Mouse (Mus musculus): ENCODE data around the gene Krt35.

The Krt35 gene

GRCm38 (mm10) chr11:100096141-100096540 lies at the start of gene Krt35:
TSS of gene Krt35 (minus strand) at chr11:100096241.
- no peak for DNase-seq (ENCODE audit: low spot score)

DNA sequence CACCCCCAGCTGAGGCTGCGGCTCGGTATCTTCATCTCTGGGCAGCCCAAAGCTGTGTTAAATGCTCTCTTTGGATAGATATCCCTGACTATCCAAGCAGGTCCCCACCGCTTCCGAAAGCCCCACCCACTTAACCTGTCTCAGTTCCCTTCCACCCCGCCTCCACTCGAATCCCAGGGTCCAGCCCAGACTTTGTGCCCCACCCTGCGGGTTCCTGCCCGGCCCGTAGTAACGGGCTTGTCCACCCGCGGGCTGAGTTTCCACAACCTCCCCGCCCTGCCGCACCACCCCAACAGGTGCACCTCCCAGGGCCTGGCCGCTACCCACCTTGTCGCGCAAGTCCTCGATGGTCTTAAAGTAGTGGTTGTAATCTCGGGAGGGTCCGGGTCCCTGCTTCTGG lies 49.1 kb upstream of the Krt35 start:
- DNase-seq (ENCODE audit: low spot score), result peak; percentile 69

DNA sequence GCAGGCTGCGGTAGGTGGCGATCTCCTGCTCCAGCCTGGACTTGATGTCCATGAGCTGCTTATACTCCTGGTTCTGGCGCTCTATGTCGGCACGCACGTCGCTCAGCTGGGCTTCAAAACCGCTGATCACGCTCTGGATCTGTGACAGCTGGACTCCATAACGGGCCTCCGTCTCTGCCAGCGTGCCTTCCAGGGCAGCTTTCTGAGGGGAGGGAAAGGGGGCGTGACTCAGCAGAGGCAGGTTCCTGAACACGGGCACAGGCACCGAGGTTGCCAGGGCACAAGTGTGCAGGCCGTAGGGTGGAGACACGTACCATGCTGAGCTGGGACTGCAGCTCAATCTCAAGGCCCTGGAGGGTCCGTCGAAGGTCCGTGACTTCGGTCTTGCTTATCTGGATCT lies 44.9 kb upstream of the Krt35 start:
- DNase-seq (ENCODE audit: low spot score), result no peak

DNA sequence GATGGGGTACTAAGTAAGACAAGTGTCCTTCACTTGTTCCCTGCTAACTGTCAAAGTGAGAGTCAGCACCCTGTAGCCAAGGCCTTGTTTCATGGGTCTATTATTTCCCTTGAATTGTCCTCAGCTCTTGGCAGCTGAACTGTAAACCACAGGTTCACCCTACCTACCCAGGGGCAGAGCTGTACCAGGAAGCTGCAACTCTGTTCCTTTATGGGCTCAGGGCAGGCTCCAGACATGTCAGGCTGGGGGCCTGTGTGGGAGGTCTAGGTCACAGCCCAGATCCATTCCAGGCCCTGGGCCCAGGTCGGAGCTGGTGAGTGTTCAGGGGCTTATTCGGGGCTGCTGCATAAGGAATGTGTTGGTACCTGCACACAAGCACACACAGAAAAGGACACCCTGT lies 43.4 kb upstream of the Krt35 start:
- DNase-seq (ENCODE audit: low spot score), result no peak

DNA sequence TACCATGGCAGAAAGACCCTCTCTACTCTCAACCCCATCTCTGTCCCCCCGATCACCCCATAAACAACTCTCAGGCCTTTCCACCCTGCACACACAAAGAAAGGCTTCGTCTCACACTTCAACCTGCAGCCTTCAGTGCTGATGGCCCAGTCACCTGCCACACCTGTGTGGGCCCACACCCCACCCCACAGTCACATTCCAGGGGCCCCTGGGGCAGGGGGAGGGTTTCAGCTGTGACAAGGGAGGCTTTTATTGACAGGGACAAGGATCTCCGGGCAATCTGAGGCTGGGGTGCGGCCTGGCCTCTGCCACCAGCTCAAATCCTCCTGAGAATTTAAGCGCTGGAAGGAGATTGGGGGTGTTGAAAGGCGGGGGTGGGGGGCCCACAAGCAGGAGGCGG lies 42.8 kb upstream of the Krt35 start:
- no peak for DNase-seq (ENCODE audit: low spot score)

GRCm38 (mm10) chr11:100137693-100138092 lies 41.7 kb upstream of the Krt35 start:
- DNase-seq (ENCODE audit: low spot score), result no peak

DNA sequence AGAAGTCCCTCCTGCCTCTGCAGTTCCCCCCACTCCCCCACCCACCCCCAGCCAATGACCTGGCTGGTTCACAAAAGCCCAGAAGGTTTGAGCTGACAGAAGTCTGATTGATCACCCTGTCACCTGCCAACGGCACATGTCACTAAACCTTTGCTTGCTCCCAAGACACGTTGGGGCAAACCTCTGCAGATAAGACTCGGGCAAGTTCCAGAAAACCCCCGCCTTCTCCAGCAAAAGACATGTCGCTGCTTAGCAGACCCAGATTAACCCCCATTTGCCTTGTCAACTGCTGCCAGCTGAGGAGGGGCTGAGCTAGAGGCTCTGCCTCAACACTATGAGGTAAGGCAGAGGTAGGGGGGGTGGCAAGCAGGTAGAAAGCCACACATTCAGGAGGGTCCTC lies 40.5 kb upstream of the Krt35 start:
- DNase-seq (ENCODE audit: low spot score), result no peak

GRCm38 (mm10) chr11:100135731-100136130 lies 39.7 kb upstream of the Krt35 start, which contains the start of gene Krt15:
TSS of gene Krt15 (minus strand) at chr11:100135928.
- DNase-seq (ENCODE audit: low spot score), result no peak

GRCm38 (mm10) chr11:100124901-100125300 lies 28.9 kb upstream of the Krt35 start:
- no peak for DNase-seq (ENCODE audit: low spot score)

GRCm38 (mm10) chr11:100121466-100121865 lies 25.4 kb upstream of the Krt35 start, which contains the start of gene Krt13:
TSS of gene Krt13 (minus strand) at chr11:100121566.
- DNase-seq (ENCODE audit: low spot score), result no peak

- DNase-seq (ENCODE audit: low spot score), result no peak
Measured at GRCm38 (mm10) chr11:100120331-100120730, 24.3 kb upstream of the Krt35 start.

GRCm38 (mm10) chr11:100113742-100114029 lies 17.6 kb upstream of the Krt35 start:
- DNase-seq (ENCODE audit: low spot score), result peak; percentile 41

DNA sequence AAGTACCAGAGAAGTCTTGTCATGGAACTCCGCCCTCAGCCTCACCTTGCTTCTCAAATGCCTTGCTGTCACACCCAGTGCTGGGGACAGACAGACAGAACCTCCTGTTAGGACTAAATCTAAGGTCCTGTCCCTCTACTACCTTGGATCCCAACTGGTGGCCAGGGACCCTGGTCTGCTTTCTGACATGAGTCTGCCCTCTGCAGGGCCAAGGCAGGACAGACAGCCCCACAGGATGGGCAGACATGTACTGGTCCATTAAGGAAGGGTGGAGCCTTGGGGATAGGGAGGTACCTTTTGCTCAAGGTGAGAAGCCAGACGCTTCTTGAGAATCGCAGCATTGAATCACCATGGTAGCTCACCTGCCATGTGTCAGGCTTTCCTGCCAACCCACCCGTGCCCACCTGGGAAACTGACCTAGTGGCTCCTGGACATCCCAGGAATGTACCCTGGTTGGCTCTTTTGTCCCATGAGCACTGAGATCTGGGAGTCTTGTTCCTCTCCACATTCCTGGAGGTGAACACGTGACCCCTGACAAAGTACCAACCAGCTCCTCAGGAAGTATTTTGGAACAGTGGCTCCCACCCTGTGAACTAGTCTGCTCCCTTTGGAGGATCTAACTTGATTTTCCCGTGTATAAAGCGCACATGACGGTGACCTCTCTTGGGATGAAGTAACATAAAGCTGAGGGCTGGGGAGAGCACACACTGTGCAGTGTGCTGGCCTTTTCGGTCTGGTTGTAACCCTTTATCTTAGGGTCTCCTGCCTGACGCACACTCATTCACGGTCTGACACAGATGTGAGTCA lies 17.1 kb upstream of the Krt35 start:
- DNase-seq (ENCODE audit: low spot score), result no peak

- DNase-seq (ENCODE audit: low spot score), result no peak
Measured at GRCm38 (mm10) chr11:100105576-100106122, 9.6 kb upstream of the Krt35 start, which contains the start of gene Krt36. TSS of gene Krt36 (minus strand) at chr11:100105626.

DNA sequence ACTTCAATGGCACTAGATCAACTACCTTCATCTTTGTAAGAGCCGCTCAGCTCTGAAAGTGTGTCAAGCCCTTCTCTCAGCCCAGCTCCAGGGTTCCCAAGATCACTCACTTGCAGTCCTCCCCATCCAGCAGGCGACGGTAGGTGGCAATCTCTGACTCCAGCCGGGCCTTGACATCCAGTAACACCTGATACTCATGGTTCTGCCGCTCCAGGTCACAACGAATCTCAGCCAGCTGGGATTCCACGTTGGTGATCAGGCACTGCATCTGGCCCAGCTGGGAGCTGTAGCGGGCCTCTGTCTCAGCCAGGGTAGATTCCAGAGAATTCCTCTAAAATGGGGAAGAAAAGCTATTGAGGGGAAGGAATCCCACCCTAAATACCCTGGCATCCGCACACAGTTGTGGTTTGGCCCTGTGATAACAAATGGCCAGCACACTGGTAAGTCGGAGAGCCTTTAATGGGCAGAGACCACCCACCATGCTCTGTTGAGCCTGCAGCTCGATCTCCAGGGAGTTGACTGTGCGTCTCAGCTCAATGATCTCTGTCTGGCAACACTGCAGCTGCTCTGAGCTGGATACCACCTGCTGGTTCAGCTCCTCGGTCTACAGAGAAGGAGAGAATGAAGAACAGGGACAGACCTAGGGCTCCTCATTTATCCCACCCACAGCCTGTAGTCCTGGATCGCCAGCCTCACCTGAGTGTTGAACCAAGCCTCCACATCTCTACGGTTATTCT lies 6.8 kb upstream of the Krt35 start:
- DNase-seq (ENCODE audit: low spot score), result no peak

DNA sequence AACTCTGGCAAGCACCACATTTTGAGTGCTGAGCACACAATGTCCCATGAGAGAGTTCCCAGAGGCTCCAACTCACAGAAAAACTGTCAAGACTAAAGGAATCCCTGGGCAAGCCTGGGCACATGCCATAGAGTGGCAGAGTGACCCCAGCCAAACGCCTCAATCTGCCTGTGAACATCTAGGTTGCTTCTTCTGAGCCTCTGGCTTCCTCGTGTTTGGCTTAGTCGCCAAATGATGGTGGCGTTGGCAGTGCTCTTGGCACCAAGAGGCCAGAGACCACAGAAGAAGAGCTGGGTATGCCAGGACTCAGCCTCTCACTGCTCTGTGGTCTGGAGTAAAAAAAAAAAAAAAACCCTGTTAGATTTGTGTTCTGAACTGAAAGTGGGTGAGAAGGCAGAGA lies 4.3 kb upstream of the Krt35 start:
- no peak for DNase-seq (ENCODE audit: low spot score)

DNA sequence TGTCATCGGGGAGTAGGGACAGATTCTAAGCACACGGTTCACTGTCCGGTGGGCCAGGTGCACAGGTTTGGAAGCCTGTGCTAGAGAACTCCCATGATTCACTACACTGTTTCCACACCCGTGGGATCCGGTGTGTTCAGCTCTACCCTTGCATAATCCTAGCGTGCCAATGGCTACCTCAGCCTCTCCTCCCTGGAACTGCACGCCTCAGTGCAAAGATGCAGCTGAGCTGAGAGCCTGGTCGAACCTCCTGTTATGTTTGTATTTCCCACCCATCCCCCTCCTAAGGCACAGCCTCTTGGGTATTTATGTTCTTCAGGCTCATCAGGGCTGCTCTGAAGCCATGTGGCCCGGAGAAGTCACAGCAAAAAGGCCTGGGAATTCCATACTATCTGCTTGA lies 1.8 kb upstream of the Krt35 start:
- DNase-seq (ENCODE audit: low spot score), result peak; percentile 7

GRCm38 (mm10) chr11:100088378-100089025 lies 7.5 kb downstream of the Krt35 start:
- DNase-seq (ENCODE audit: low spot score), result no peak

DNA sequence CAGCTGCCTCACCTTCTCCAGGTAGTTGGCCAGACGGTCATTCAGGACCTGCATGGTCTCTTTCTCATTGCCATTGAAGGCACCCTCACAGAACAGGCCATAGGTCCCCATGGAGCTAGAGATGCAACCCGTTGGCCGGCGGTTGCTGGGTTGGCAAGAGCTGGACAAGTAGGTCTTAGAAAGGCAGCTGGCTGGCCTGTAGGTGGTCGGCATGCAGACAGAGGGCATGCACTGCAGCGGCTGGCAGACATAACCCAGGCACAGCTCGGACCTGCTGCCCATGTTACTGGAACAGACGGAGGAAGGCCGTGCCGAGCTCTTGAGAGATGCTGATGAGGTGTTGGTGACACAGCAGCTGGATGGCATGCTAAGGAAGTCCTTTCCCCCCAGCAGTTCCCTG lies 8.2 kb downstream of the Krt35 start, which contains the start of gene Krt32:
Gene Krt32, minus strand, starts transcription at position 366 of the 400 bp plus-strand sequence.
- no peak for DNase-seq (ENCODE audit: low spot score)

DNA sequence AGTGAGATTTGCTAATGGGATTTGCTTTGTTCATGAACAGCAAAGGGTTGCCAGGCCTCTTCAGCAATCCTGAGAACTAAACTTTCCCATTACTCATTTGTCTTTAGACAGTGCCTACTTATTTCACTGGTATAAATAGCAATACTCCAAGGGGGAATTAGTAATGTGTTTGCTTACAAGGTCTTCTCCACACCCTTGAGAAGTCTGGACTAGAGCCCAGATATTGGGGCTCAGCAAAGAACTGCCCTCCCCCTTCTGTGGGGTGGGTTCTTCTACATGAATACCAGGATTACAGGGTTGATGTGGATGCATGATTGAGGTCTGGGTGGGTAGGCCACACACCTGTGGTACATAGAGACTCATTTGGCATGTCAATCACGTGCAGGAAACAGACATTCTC lies 22.2 kb downstream of the Krt35 start:
- no peak for DNase-seq (ENCODE audit: low spot score)

DNA sequence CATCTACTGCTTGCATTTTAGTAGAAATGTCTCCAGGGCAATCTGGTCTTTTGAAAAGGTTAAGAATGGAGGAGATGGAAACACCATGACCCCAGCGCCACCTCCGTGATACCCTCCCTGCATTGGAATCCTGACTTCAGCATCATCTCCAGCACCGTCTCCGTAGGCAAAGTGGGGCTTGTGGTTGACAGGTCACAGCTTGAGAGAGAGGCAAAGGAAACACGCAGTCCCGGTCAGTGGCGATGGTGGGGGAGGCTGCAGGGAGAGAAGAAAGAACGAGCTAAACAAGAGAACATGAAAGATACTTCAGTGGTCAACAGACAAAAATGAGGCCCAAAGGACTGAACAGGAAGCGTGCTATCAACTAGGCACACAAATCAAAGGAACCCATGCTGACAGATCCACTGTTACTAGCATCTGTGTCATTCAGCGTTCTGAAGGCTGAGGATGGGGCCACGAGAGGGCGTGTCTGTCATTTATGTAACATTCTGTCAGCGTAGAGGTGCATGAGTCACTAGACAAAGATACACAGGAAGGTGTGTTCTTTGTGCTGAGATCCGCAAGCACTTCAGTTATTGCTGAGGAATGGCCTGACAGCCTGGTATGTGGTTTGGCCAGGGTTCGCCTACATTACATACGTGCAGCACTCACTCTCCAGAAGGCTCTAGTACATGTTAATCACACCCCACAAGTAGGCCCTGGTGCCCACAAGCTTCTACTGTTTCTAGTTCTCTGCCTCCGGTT lies 28.6 kb downstream of the Krt35 start:
- no peak for DNase-seq (ENCODE audit: low spot score)

All from yolk sac, embryonic 10.5 days (tissue).